Mouse (Mus musculus) heart, postnatal 0 days (tissue): ENCODE data around the gene Rbm5.

ENCODE experiments used
- CTCF ChIP-seq: IDR thresholded peaks from 2 replicates; pipeline ENCODE4 v1.5.1; 2016; ENCODE audit warnings: antibody characterized with exemption, control low read depth, low read depth
- EP300 ChIP-seq: IDR thresholded peaks from 2 replicates; pipeline ENCODE4 v1.6.1; 2016; ENCODE audit warnings: antibody characterized with exemption, low read depth

GRCm38 (mm10) chr9:107696845-107697610, 73.8 kb downstream of the Rbm5 start:
- TF ChIP-seq EP300 (0 out of 2 replicates have a peak, but pooled peaks have one; percentile 24), CTCF (no peak)
